In genomic region chr5:105876068-105876924, GRCm38 (mm10) we compare ENCODE assay signal across 8 mouse cellular contexts. TPM values are rescaled to one million over a fixed set of nuclear protein-coding genes. Genes with fewer than 3 reads are reported as not detected.
A peak's percentile ranks its signal among the peaks of the same experiment; 100 is the strongest.
DNase-seq lines count a peak whose midpoint lies in the region; ATAC-seq and TF ChIP-seq lines count a peak whose summit lies in the region.

Gene Zfp326, plus strand, starts transcription at chr5:105876565.

- peak; percentile 90 for ATAC-seq in G1E (ENCODE audit: extremely low read depth, insufficient number of reproducible peaks, low FRiP score, poor library complexity, severe bottlenecking)
- ATAC-seq in forebrain, embryonic 16.5 days = peak; percentile 96
- ATAC-seq in lung, embryonic 15.5 days (ENCODE audit: borderline replicate concordance, extremely low read depth, low FRiP score, low TSS enrichment) = peak; percentile 96

- WGBS in forebrain, embryonic 16.5 days = 0% methylated on average over 74 of the region's 83 CpGs
- WGBS in lung, embryonic 15.5 days = 1% methylated on average over 76 of the region's 83 CpGs

- peak within 1 kb of the TSS; percentile 79 for H3K27ac ChIP-seq in forebrain, embryonic 16.5 days (ENCODE audit: low read length)
- peak within 1 kb of the TSS; percentile 84 for H3K27ac ChIP-seq in lung, embryonic 15.5 days

- peaks cover 8% of the 10 kb centered on the region for H3K36me3 ChIP-seq in G1E (replicated peaks)
- no peaks in the 10 kb centered on the region for H3K36me3 ChIP-seq in forebrain, embryonic 16.5 days (ENCODE audit: control insufficient read depth, insufficient read depth)
- H3K36me3 ChIP-seq in lung, embryonic 15.5 days = 0 out of 2 replicates have a peak, but pooled peaks cover 4% of the 10 kb centered on the region

- no peak for TF ChIP-seq CTCF in G1E (IDR thresholded peaks at IDR 0.05; ENCODE audit: low read depth, low read length)

- H3K4me1 ChIP-seq in G1E (ENCODE audit: insufficient read depth, low read depth, low read length) = peaks cover 26% of the 10 kb centered on the region
- H3K4me1 ChIP-seq in forebrain, embryonic 16.5 days (replicated peaks; ENCODE audit: control insufficient read depth, insufficient read depth, low read length) = peaks cover 19% of the 10 kb centered on the region
- H3K4me1 ChIP-seq in lung, embryonic 15.5 days = peaks cover 25% of the 10 kb centered on the region

- H3K27me3 ChIP-seq in G1E (ENCODE audit: insufficient read depth, low read length) = peaks cover 27% of the 10 kb centered on the region
- H3K27me3 ChIP-seq in forebrain, embryonic 16.5 days (replicated peaks; ENCODE audit: control insufficient read depth, insufficient read depth, low read length) = no peaks in the 10 kb centered on the region
- no peaks in the 10 kb centered on the region for H3K27me3 ChIP-seq in lung, embryonic 15.5 days

- H3K9me3 ChIP-seq in G1E (replicated peaks) = no peaks in the 10 kb centered on the region
- no peaks in the 10 kb centered on the region for H3K9me3 ChIP-seq in forebrain, embryonic 16.5 days (ENCODE audit: control insufficient read depth, low read length)
- H3K9me3 ChIP-seq in lung, embryonic 15.5 days = no peaks in the 10 kb centered on the region

- peak within 1 kb of the TSS; percentile 83 for H3K4me3 ChIP-seq in G1E (ENCODE audit: low read depth, low read length)
- H3K4me3 ChIP-seq in forebrain, embryonic 16.5 days (replicated peaks; ENCODE audit: low read length) = peak within 1 kb of the TSS; percentile 56
- H3K4me3 ChIP-seq in lung, embryonic 15.5 days = peak within 1 kb of the TSS; percentile 99

- DNase-seq in G1E (ENCODE audit: low spot score) = peak; percentile 96
- DNase-seq in cerebellum, adult 18-20 months = peak; percentile 88 to 91
- DNase-seq in heart, postnatal 4 days = peak; percentile 96
- peak; percentile 67 to 70 for DNase-seq in layer of hippocampus, adult 8-10 months (ENCODE audit: low spot score in 2 of 2)
- peak; percentile 86 for DNase-seq in ovary, adult 18-20 months (ENCODE audit: low spot score)
- DNase-seq in thymus, postnatal 0 days (ENCODE audit: low spot score) = peak; percentile 91

- peak within 1 kb of the TSS; percentile 99 for H3K9ac ChIP-seq in forebrain, embryonic 16.5 days (replicated peaks; ENCODE audit: low read depth, low read length)
- H3K9ac ChIP-seq in lung, embryonic 15.5 days = peak within 1 kb of the TSS; percentile 99

- peak within 1 kb of the TSS; percentile 91 for H3K4me2 ChIP-seq in forebrain, embryonic 16.5 days (ENCODE audit: low read length)
- peak within 1 kb of the TSS; percentile 59 for H3K4me2 ChIP-seq in lung, embryonic 15.5 days

RNA-seq across cellular contexts. Expression of gene Zfp326, which starts in this region (rescaled TPM):
- 38.9 and 49.7 TPM in 2 replicates for total RNA-seq in G1E (2014; fragmentation: Nextera tagmentation)
- total RNA-seq in G1E (2017) = 18.3 and 34.0 TPM in 2 replicates
- polyA plus RNA-seq in G1E (2012) = 7.6 and 11.6 TPM in 2 replicates
- polyA plus RNA-seq in forebrain, embryonic 16.5 days (2015; fragmentation: Nextera tagmentation; extraction: Ambion mirVana) = 50.0 and 56.3 TPM in 2 replicates
- 10 to 100 TPM; 31.6 to 32.1 TPM for total RNA-seq in heart, postnatal 4 days (2021)
- 10 to 100 TPM; 27.6 to 44.9 (median 35.3) TPM for total RNA-seq in layer of hippocampus, adult 8-10 months (2022)
- polyA plus RNA-seq in lung, embryonic 15.5 days (2015; fragmentation: Nextera tagmentation; extraction: Ambion mirVana) = 38.0 and 41.4 TPM in 2 replicates
- 23.9 and 34.2 TPM in 2 replicates for polyA plus RNA-seq in thymus, postnatal 0 days (2015; fragmentation: Nextera tagmentation; extraction: Ambion mirVana)

Comparison
In these comparisons a context has a peak if more than half of its experiments do, and no peak if none do; other contexts are left out.
1. Peak in every context shown above with its lines: DNase-seq, ATAC-seq, H3K4me3 ChIP-seq and H3K27ac ChIP-seq.